ENCODE assay signal across 21 mouse cellular contexts in genomic region chr3:157616949-157617348, GRCm38 (mm10). TPM values are rescaled to one million over a fixed set of nuclear protein-coding genes. Genes with fewer than 3 reads are reported as not detected.
DNase-seq lines count a peak whose midpoint lies in the region; ATAC-seq lines count a peak whose summit lies in the region.
"Had no signal": no experiment of that assay in that cellular context is flagged by ENCODE, and none has a peak within 500 bp of the region (broad histone marks: within the 10 kb centered on the region; RNA-seq: fewer than 3 reads in every experiment).

No protein-coding gene starts in this region.

- no peaks in the 10 kb centered on the region for H3K27me3 ChIP-seq in liver, embryonic 13.5 days
- H3K27me3 ChIP-seq in midbrain, embryonic 11.5 days (ENCODE audit: control insufficient read depth, insufficient read depth, low read length), result no peaks in the 10 kb centered on the region
- H3K27me3 ChIP-seq: heart, embryonic 12.5 days; neural tube, embryonic 12.5 days had no signal

- no peaks in the 10 kb centered on the region for H3K9me3 ChIP-seq in liver, embryonic 13.5 days (replicated peaks)
- no peaks in the 10 kb centered on the region for H3K9me3 ChIP-seq in midbrain, embryonic 11.5 days (ENCODE audit: control insufficient read depth, low read length)
- H3K9me3 ChIP-seq: G1E; heart, embryonic 12.5 days; neural tube, embryonic 12.5 days had no signal

- 0 out of 2 replicates have a peak, but pooled peaks have one; percentile 27 for ATAC-seq in frontal cortex, adult (ENCODE audit: low TSS enrichment)
- peak; percentile 51; the same call in 1 of the 2 replicates for ATAC-seq in liver, embryonic 13.5 days (ENCODE audit: low read depth)
- no peak for ATAC-seq in midbrain, embryonic 11.5 days (ENCODE audit: low FRiP score)
- ATAC-seq: forebrain, postnatal 0 days; lung, postnatal 0 days had no signal

- no peaks in the 10 kb centered on the region for H3K4me1 ChIP-seq in liver, embryonic 13.5 days (replicated peaks)
- H3K4me1 ChIP-seq in midbrain, embryonic 11.5 days (ENCODE audit: control insufficient read depth, insufficient read depth, low read length), result no peaks in the 10 kb centered on the region
- H3K4me1 ChIP-seq: heart, embryonic 12.5 days; neural tube, embryonic 12.5 days had no signal

- H3K4me3 ChIP-seq in liver, embryonic 13.5 days (replicated peaks), result no peak overlapping the region
- H3K4me3 ChIP-seq in midbrain, embryonic 11.5 days (ENCODE audit: low read depth, low read length), result no peak overlapping the region
- H3K4me3 ChIP-seq: heart, embryonic 12.5 days; neural tube, embryonic 12.5 days had no signal

- no peak for DNase-seq in frontal cortex, postnatal 14 days (ENCODE audit: low spot score in 2 of 2)
- peak; percentile 5 to 18 for DNase-seq in CD8-positive naive resting alpha-beta T cell, adult 2 months (ENCODE audit: low read depth in 2 of 2, low spot score in 2 of 2)
- DNase-seq in liver, embryonic 13.5 days, result no peak
- DNase-seq in thymus, postnatal 10 days (ENCODE audit: low spot score in 2 of 2), result peak; percentile 54 to 59
- no peak for DNase-seq in adrenal gland, adult 18-20 months (ENCODE audit: low spot score in 2 of 2)
- no peak for DNase-seq in lung, postnatal 4 days
- DNase-seq in midbrain, embryonic 11.5 days (ENCODE audit: low spot score, missing footprints), result no peak
- DNase-seq: adrenal gland, postnatal 36 days; cerebellum, adult 11-12 months; forebrain, postnatal 0 days; gastrocnemius, postnatal 36 days; kidney, adult 11 months; kidney, postnatal 14 days; midbrain, embryonic 14.5 days; spleen, adult 18-20 months had no signal

- no peak overlapping the region for H3K9ac ChIP-seq in liver, embryonic 13.5 days
- H3K9ac ChIP-seq in midbrain, embryonic 11.5 days (ENCODE audit: low read length), result no peak overlapping the region
- H3K9ac ChIP-seq: forebrain, postnatal 0 days; heart, embryonic 12.5 days; neural tube, embryonic 12.5 days had no signal

- no peak overlapping the region for H3K4me2 ChIP-seq in liver, embryonic 13.5 days
- no peak overlapping the region for H3K4me2 ChIP-seq in midbrain, embryonic 11.5 days
- H3K4me2 ChIP-seq: heart, embryonic 12.5 days; neural tube, embryonic 12.5 days had no signal

- H3K36me3 ChIP-seq in liver, embryonic 13.5 days, result no peaks in the 10 kb centered on the region
- no peaks in the 10 kb centered on the region for H3K36me3 ChIP-seq in midbrain, embryonic 11.5 days (ENCODE audit: control insufficient read depth, insufficient read depth, low read length)
- H3K36me3 ChIP-seq: G1E; heart, embryonic 12.5 days; neural tube, embryonic 12.5 days had no signal

- no peak overlapping the region for H3K27ac ChIP-seq in liver, embryonic 13.5 days
- no peak overlapping the region for H3K27ac ChIP-seq in midbrain, embryonic 11.5 days (ENCODE audit: low read depth, low read length)
- H3K27ac ChIP-seq: neural tube, embryonic 12.5 days; stomach, postnatal 0 days had no signal

RNA-seq across cellular contexts. Expression of gene Ptger3, which starts 50.3 kb away (rescaled TPM):
- 5.2 and 5.3 TPM in 2 replicates for polyA plus RNA-seq in liver, embryonic 13.5 days (2015; fragmentation: Nextera tagmentation; extraction: Ambion mirVana)
- 10 to 100 TPM; 15.0 to 53.2 TPM for total RNA-seq in adrenal gland, adult 18-20 months (2021)
- 0.85 and 1.6 TPM in 2 replicates for polyA plus RNA-seq in midbrain, embryonic 11.5 days (2014; fragmentation: Nextera tagmentation; extraction: Ambion mirVana)

Comparison
In these comparisons a context has a peak if more than half of its experiments do, and no peak if none do; other contexts are left out.
1. DNase-seq: peak in CD8-positive naive resting alpha-beta T cell, adult 2 months (2 of 2) and thymus, postnatal 10 days (2 of 2); none in frontal cortex, postnatal 14 days (0 of 2), liver, embryonic 13.5 days (single experiment), adrenal gland, adult 18-20 months (0 of 2), lung, postnatal 4 days (0 of 2) and midbrain, embryonic 11.5 days (single experiment).